Mouse (Mus musculus) ZHBTc4 (cell line): Measurements from ENCODE around the gene Fcgbp.
"Not testable (repeated sequence)": the region's sequence is repeated elsewhere in the genome, so short reads cannot be mapped to it uniquely, and the experiment has no call there.

ENCODE experiments used
- DNase-seq: peaks from one replicate; pipeline ENCODE4 v3.0.0-alpha.2; 2011; ENCODE audit warnings: low read depth, low spot score

Gene Fcgbp

DNA sequence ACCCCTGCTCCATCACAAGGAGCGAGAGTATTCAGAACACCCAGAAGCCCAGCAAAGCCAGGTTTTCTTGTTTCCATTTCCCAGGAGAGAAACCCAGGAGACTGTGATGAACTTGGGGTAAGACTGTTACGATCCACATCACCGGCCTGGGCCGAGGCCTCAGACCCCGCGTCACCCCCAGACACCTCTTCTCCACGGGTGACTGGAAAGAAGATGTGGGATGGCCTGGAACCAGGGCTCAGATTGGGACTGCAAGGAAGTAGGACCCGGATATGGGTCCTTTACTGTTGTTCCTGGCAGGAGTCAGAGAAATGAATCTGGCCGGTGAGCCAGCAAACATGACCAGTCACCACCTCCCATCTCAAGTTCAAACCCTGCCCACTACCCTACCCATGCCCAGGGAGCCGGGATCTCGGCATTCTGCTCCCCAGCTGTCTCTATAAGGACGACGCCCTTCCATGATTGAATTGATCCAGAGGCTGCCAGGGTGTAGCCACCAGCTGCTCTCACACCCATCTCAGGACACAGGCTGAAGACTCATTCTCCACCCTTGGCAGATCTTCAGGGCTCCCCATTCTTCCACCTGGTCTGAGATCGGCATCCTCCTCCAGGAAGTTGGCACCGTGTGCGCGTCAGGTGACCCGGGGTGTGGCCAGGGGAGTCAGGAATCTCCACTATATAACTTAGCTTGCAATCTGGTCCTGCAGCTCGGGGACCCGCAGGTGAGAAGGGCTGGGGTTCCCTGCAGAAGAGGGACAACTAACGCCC, at the start of gene Fcgbp:
Fcgbp (plus strand) TSS at position 706 of the 768 bp plus-strand sequence.
- DNase-seq, result no peak

- no peak for DNase-seq
Observed at GRCm38 (mm10) chr7:28044524-28044923, 26.5 kb upstream of the Fcgbp start.

DNA sequence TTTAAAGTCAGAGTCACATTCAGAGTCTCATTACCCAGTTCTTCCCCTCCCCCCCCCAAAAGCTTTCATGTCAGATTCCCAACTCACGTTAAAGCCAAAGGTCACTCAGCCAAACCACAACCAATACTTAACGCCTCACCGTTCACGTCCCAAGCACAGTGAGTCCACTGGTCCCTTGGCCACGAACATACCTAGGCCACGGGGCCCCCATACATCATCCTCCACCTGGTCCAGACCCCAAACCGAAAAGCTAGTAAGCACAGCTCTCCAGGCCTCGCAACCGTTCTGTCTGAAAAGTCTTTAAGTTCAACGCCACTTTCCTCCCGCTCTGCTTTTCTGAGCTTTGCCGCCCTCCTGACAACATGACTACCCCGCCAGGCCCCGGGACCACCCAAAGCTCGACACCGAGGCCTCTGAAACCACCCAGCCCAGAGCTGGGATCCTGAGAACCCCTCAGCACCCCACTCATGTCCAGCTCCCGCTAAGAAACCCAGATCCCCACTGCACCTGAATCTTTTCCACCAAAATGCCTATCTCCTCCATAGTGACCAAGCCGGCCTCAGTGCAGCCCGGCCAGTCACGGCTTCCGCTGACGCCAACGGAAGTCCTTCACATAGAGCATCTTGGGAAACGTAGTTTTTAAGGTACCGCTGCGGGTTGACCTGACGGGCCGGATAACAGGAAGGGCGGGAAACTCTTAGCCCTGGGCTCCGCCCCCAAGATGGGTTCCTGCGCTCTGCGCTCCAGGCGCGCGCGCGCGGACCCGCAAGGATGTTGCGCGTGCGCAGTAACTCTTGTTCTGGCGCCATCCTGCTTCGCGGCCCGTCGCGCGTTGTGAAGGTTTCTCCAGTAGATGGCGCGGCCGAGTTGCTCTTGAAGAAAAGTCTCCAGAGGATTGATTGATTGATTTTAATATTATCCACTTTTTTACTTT, 21.3 kb upstream of the Fcgbp start, which contains the start of gene Psmc4:
Psmc4 (minus strand) TSS at position 626 of the 934 bp plus-strand sequence.
- peak; percentile 99 for DNase-seq

DNA sequence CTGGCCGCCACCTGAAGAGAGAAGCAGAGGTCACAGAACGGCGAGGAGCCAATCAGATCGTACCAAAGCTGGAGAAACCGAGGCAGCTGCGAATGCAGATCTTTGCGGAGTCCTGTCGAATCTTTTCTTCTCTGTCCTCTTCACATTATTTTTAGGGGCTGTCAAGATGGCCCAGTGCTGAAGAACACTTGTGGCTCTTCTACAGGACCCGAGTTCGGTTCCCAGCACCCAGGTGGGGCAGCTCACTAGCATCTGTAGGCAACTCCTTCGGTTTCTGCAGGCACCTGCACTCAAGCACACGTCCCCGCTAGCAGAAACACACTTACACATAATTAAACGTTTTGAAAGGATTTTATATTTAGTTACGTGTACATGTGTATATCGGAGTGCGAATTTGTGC, 20.5 kb upstream of the Fcgbp start:
- DNase-seq, result no peak

- DNase-seq, result no peak
Observed at GRCm38 (mm10) chr7:28053046-28053930, 17.7 kb upstream of the Fcgbp start.

DNA sequence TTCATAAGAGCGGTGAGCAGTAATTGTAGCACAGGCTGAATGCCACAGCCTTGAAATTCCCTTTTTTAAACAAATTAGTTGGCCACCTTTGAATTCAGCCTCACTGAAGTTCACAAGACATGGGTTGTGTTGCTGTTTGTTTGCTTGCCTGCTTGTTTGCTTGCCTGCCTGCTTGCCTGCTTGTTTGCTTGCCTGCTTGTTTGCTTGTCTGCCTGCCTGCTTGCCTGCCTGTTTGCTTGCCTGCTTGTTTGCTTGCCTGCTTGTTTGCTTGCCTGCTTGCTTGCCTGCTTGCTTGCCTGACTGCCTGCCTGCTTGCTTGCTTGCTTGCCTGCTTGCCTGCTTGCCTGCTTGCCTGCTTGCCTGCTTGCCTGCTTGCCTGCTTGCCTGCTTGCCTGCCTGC, 11.1 kb upstream of the Fcgbp start:
- DNase-seq, result no peak

DNA sequence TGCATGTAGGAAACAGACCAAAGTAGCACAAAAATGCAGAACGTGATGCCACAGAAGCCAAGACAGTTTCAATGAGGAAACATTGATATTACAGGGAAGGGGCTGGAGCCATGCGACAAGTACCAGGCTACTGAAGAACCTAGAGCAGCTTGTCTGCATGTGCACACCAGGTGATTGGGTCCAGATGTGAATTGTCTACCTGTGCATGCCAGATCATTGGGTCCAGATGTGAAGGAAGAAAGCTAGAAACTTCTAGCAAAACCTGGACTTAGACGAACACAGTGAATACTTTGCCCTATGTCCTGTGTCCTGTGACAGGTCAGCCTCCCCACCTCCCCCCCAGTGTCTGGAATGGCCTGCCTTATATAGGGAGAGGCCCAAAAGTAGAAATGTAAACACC, 2.4 kb upstream of the Fcgbp start:
- DNase-seq, result no peak

DNA sequence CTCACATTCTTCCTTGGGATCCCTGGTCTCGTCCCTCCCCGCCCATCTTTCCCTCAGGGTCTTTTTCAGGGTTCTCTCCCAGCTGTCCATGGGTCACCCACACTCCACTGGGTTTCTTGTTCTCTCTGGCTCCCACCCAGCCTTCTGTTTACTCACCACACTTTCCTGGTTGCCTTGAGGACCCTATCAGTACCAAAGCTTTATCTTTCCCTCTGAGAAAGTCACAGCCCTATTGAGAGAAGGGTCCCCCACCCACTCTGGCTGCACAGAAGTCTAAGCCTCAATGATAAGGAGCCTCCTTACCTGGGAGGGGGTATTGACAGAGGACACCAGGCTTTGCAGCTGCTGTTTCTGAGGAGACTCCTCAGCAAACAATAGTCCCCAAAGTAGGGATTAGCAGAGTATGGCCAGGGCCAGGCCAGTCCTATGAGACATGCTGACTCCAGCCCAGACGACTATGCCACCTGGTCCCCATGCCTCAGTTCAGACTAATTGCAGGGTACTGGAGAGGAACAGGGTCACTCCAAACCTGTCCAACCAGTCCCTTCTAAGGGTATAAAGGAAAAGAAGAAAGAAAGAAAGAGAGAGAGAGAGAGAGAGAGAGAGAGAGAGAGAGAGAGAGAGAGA, 1.4 kb upstream of the Fcgbp start:
- no peak for DNase-seq

- no peak for DNase-seq
Observed at GRCm38 (mm10) chr7:28084215-28084614, 13.2 kb downstream of the Fcgbp start.

DNA sequence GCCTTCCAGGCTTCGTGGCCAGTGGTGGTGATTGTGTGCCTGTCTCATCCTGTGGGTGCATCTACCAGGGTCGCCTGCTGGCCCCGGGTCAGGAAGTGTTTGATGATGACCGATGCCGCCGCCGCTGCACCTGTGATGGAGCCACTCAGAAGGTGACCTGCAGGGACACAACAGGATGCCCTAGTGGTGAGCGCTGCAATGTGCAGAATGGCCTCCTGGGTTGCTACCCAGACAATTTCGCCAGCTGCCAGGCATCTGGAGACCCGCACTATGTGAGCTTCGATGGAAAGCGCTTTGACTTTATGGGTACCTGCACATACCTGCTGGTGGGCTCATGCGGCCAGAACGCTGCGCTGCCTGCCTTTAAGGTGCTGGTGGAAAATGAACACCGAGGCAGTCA, 15.2 kb downstream of the Fcgbp start:
- peak; percentile 71 for DNase-seq

GRCm38 (mm10) chr7:28093541-28093940, 22.5 kb downstream of the Fcgbp start:
- DNase-seq, result peak; percentile 30

DNA sequence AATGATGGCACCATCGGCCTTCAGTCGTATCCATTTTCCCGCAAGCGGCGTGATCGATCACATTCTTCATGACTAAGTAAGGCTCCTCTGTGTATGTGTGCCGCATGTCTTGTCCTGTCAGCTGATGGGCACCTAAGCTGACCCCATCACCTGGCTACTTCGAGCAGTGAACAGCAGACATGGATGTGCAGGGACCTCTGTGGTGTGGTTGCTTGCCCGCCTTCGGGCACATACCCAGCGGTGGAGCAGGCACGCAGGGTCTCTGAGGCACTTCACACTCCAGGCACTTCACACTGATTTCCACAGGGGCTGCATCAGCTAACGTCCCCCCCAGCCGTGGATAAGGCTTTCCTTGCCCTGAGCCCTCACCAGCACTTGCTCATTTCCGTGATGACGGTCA, 28.1 kb downstream of the Fcgbp start:
- DNase-seq, result no peak

DNA sequence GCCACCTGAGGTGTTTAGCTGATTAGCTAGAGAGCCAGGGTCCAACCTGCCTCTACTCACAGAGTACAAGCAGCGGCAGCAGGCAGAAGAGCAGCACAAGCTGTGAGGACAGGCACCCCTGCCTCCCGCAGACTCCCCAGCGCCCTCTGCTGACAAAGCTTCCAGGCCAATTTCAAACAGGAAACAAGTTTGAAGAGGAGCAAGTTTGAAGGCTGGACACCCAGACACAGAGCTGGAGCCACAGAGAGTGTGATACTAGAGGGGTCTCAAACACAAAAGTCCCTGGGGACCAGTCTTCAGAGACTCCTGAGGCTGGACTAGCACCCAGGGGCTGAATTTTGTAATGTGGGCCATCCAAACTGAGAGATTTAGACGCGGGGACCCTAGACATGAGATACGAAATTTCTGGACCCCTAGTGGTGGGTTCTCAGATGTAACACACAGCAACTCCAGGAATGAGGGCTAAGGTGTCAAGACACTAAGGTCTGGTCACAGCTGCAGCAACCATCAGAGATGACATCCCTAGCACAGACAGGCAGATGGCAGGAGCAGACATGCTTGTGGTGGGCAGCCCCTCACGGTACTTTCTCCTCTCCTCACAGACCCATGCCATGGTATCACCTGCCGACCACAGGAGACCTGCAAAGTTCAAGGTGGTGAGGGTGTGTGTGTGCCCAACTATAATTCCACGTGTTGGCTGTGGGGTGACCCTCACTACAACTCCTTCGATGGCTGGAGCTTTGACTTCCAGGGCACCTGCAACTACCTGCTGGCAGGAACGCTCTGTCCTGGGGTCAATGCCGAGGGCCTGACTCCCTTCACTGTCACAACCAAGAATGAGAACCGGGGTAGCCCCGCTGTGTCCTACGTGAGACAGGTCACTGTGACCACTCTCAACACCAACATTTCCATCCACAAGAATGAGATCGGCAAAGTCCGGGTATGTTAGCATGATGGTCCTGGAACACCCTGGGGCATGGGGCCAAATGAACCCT, 29.9 kb downstream of the Fcgbp start:
- peak; percentile 89 for DNase-seq

- not testable (repeated sequence) for DNase-seq
Observed at GRCm38 (mm10) chr7:28102936-28103335, 31.9 kb downstream of the Fcgbp start.

DNA sequence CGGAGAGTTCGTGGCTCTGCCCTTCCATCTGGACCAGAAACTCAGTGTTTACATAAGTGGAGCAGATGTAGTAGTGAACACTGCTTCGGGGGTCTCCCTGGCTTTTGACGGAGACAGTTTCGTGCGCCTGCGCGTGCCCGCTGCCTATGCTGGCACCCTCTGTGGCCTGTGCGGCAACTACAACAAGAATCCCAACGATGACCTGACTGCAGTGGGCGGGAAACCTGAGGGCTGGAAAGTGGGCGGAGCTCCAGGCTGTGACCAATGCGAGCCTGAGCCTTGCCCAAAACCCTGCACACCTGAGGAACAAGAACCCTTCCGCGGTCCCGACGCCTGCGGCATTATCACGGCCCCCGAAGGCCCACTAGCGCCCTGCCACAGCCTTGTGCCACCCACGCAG, 33.6 kb downstream of the Fcgbp start:
- DNase-seq, result peak; percentile 82

GRCm38 (mm10) chr7:28106241-28106640, 35.2 kb downstream of the Fcgbp start:
- DNase-seq, result no peak

DNA sequence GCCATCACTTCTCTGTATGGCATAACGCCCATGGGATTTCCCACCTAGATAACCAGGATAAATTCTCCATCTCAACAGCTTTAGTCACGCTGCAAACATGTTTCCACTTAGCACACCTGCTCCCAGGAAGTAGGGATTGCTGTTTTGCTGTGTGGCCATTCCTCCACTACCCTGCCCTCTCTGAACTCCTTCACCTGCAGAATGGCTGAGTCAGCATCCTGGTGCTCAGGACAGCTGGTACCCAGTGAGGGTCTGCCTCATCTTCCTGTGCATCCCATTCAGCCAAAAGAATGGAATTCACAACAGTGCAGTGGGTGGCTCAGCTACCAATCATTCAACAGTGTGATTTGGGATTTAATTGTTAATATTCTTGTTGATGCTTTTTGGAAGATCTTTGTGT, 43.6 kb downstream of the Fcgbp start:
- no peak for DNase-seq

DNA sequence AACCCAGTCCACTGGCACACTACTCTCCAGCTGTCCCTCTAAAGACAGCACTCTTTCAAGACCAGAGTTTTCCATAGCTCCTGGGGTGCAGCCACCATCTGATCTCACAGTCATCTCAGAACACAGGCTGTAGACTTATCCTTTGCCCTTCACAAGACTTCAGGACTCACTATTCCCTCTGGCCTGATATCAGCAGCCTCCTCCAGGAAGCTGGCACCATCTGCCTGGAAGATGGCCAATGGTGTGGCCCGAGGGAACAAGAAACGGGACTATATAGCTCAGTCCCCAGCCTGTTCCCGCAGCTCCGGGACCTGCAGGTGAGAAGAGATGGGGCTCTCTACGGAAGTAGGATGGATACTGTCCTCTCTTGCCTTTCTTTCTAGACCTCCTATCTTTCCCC, 58.1 kb downstream of the Fcgbp start, which contains the start of gene 9530053A07Rik:
9530053A07Rik (plus strand) TSS at position 301 of the 400 bp plus-strand sequence.
- DNase-seq, result no peak

- DNase-seq, result peak; percentile 82
Observed at GRCm38 (mm10) chr7:28137613-28138012, 66.6 kb downstream of the Fcgbp start.

DNA sequence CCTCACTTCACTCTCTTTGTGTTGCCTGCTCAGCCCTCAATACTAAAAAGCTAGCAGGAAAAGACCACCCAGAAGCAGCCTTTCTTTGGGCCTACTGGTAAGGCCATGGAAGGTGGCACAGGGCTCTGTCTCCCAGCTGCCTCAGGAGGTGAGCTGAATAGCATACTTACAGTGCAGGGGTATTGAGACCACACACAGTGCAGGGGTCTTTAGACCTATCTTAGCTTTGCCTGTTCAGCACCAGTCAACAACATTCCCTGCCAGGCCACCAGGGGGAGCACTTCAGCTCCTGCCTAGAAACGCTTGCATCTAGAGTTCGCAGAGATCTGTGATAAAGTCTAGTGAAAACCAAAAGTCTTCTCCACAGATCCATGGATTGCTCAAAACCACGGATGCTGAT, 77.2 kb downstream of the Fcgbp start:
- DNase-seq, result peak; percentile 90
